Mouse (Mus musculus) liver, adult 2 months (tissue): ENCODE measurements around the gene Mybbp1a.

ENCODE experiments used
- CTCF ChIP-seq: fragments of 200-500 bp; IDR thresholded peaks from 2 replicates; pipeline ENCODE4 v1.5.1; 2011; ENCODE audit warnings: low read depth, low read length, control low read depth
- POLR2A ChIP-seq: fragments of 200-500 bp; IDR thresholded peaks from 2 replicates; pipeline ENCODE4 v1.6.1; 2011; ENCODE audit warnings: low read length, control low read depth; ENCODE audit not compliant: insufficient read depth; ENCODE audit errors: extremely low read depth

DNA sequence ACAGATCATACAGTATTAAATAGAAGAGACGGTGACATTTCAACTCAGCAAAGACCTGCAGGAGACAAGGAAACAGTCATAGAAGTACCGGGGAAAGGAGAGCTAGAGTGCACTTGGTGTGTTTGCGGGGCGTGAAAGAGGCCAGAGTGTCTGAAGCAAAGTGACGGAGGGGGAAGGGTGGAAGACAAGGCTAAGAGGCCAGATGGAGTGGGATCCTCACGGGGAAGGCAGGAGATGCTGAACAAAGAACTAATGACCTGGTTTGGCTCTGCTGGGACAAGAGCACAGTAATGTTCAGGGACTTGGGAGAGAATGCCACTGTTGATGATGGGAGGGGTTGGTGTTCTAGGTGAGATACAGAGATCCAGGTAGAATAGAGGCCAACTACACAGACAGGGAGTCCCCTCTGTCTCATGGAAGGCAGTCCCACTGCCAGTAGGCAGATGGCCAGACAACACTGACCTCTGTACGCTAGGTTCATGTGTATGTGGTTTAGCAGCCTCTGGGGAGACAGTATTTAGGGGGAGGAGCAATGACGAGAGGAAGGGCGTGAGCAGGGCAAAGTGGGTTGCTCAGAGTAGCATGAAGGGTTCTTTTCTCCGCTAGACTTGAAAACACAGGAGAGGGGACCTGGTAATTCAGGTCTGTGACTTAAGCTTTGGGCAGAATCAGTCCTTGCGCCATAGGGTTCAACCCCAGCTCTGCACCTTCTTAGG is 25.0 kb downstream of the Mybbp1a start:
- no peak for TF ChIP-seq POLR2A
- no peak for TF ChIP-seq CTCF
